8 mouse cellular contexts compared by ENCODE assay signal in genomic region chr7:104603173-104603572, GRCm38 (mm10). TPM values are rescaled to one million over a fixed set of nuclear protein-coding genes. Genes with fewer than 3 reads are reported as not detected.
DNase-seq lines count a peak whose midpoint lies in the region; ATAC-seq and TF ChIP-seq lines count a peak whose summit lies in the region.
"Had no signal": no experiment of that assay in that cellular context is flagged by ENCODE, and none has a peak within 500 bp of the region (broad histone marks: within the 10 kb centered on the region; RNA-seq: fewer than 3 reads in every experiment).

No protein-coding gene starts in this region.

- TF ChIP-seq POLR2A in spleen, adult 2 months (IDR thresholded peaks at IDR 0.05; ENCODE audit: low read depth, low read length) = no peak

- H3K9me3 ChIP-seq in liver, embryonic 12.5 days (replicated peaks) = no peaks in the 10 kb centered on the region
- H3K9me3 ChIP-seq in limb, embryonic 10.5 days (replicated peaks) = no peaks in the 10 kb centered on the region

- CTCF ChIA-PET in Patski (lab: Charles Lee) = no interaction called here

- DNase-seq in liver (peak; percentile 44), Patski (ENCODE audit: low read depth, low spot score) (no peak)
- peak; percentile 34 for DNase-seq in c-Kit-positive CD71-positive TER-119-positive erythroid progenitor cells, embryonic 14.5 days (ENCODE audit: low spot score)
- DNase-seq in limb, embryonic 10.5 days (ENCODE audit: low spot score) = peak; percentile 55
- DNase-seq in spleen, adult 2 months (ENCODE audit: low read depth in 1 of 2, low spot score in 2 of 2) = peak; percentile 33 to 57
- no peak for DNase-seq in left cerebral cortex, adult 18-20 months (ENCODE audit: low spot score in 2 of 2)

- POLR2A ChIA-PET in Patski (lab: Charles Lee) = no interaction called here

- ATAC-seq in liver, embryonic 12.5 days = no peak
- ATAC-seq in Patski = no peak

- no peaks in the 10 kb centered on the region for H3K36me3 ChIP-seq in liver, embryonic 12.5 days
- H3K36me3 ChIP-seq in limb, embryonic 10.5 days = no peaks in the 10 kb centered on the region
- H3K36me3 ChIP-seq in spleen, adult 2 months (ENCODE audit: control insufficient read depth, insufficient read depth, low read length) = no peaks in the 10 kb centered on the region

- no peaks in the 10 kb centered on the region for H3K27me3 ChIP-seq in liver, embryonic 12.5 days (replicated peaks)
- H3K27me3 ChIP-seq in Patski = no peaks in the 10 kb centered on the region
- no peaks in the 10 kb centered on the region for H3K27me3 ChIP-seq in limb, embryonic 10.5 days (ENCODE audit: low read depth, poor library complexity, severe bottlenecking)
- H3K27me3 ChIP-seq in spleen, adult 2 months (ENCODE audit: control insufficient read depth, insufficient read depth, low read length) = no peaks in the 10 kb centered on the region

- H3K4me2 ChIP-seq in liver, embryonic 12.5 days = no peak overlapping the region

- no peak overlapping the region for H3K9ac ChIP-seq in liver, embryonic 12.5 days

- no peaks in the 10 kb centered on the region for H3K4me1 ChIP-seq in liver, embryonic 12.5 days
- H3K4me1 ChIP-seq in limb, embryonic 10.5 days = no peaks in the 10 kb centered on the region
- no peaks in the 10 kb centered on the region for H3K4me1 ChIP-seq in spleen, adult 2 months (ENCODE audit: control insufficient read depth, insufficient read depth, insufficient read length)

- no peak overlapping the region for H3K4me3 ChIP-seq in liver, embryonic 12.5 days
- H3K4me3 ChIP-seq in limb, embryonic 10.5 days = no peak overlapping the region
- H3K4me3 ChIP-seq in spleen, adult 2 months (ENCODE audit: extremely low read depth, insufficient read depth, insufficient read length) = no peak overlapping the region

- peak; percentile 53 for TF ChIP-seq CTCF in Patski (IDR thresholded peaks at IDR 0.05)
- peak; percentile 73; the same call in 1 of the 2 replicates for TF ChIP-seq CTCF in spleen, adult 2 months (IDR thresholded peaks at IDR 0.05; ENCODE audit: extremely low read depth, insufficient read depth, insufficient read length, insufficient replicate concordance)

- in situ Hi-C loops in Patski (cut with MboI; ENCODE audit: low pct_unique_long_range_greater_than_20kb) = loop anchor here (10.0 kb wide), 1 partner anchor 398 kb away; no protein-coding TSS in a partner anchor

- 3% methylated on average over 3 of the region's 3 CpGs for WGBS in liver, embryonic 12.5 days (ENCODE audit: insufficient replicate concordance)
- 5% methylated on average over 3 of the region's 3 CpGs for WGBS in limb, embryonic 10.5 days
- 14% methylated on average over 3 of the region's 3 CpGs for WGBS in spleen, adult 2 months

- no peak overlapping the region for H3K27ac ChIP-seq in liver, embryonic 12.5 days
- no peak overlapping the region for H3K27ac ChIP-seq in limb, embryonic 10.5 days
- no peak overlapping the region for H3K27ac ChIP-seq in spleen, adult 2 months (ENCODE audit: insufficient read depth, low read length)

RNA-seq across cellular contexts. Expression of gene Olfr655, which starts 1.6 kb away (rescaled TPM):
- polyA plus RNA-seq in liver, embryonic 12.5 days (2016; fragmentation: Nextera tagmentation; extraction: Ambion mirVana) = not detected in 2 replicates
- polyA plus RNA-seq in Patski (2021) = 0.19 TPM
- not detected in 2 replicates for polyA plus RNA-seq in limb, embryonic 10.5 days (2016; fragmentation: Nextera tagmentation; extraction: Ambion mirVana)
- not detected in 2 replicates for polyA plus RNA-seq in spleen, adult 2 months (2012; rRNA removed)
- total RNA-seq in left cerebral cortex, adult 18-20 months (2021) = not detected
- total RNA-seq: layer of hippocampus, postnatal 25 days had no signal

RNA-seq across cellular contexts. Expression of gene Olfr656, which starts 10.6 kb away (rescaled TPM):
- polyA plus RNA-seq in liver, embryonic 12.5 days (2016; fragmentation: Nextera tagmentation; extraction: Ambion mirVana) = not detected in 2 replicates
- not detected for polyA plus RNA-seq in Patski (2021)
- not detected in 2 replicates for polyA plus RNA-seq in limb, embryonic 10.5 days (2016; fragmentation: Nextera tagmentation; extraction: Ambion mirVana)
- polyA plus RNA-seq in spleen, adult 2 months (2012; rRNA removed) = not detected in 2 replicates
- total RNA-seq in left cerebral cortex, adult 18-20 months (2021) = not detected
- total RNA-seq: layer of hippocampus, postnatal 25 days had no signal

RNA-seq across cellular contexts. Expression of gene Olfr654, which starts 16.3 kb away (rescaled TPM):
- polyA plus RNA-seq in liver, embryonic 12.5 days (2016; fragmentation: Nextera tagmentation; extraction: Ambion mirVana) = not detected in 2 replicates
- not detected for polyA plus RNA-seq in Patski (2021)
- not detected in 2 replicates for polyA plus RNA-seq in limb, embryonic 10.5 days (2016; fragmentation: Nextera tagmentation; extraction: Ambion mirVana)
- not detected in 2 replicates for polyA plus RNA-seq in spleen, adult 2 months (2012; rRNA removed)
- total RNA-seq in left cerebral cortex, adult 18-20 months (2021) = not detected
- total RNA-seq: layer of hippocampus, postnatal 25 days had no signal

RNA-seq across cellular contexts. Expression of gene Olfr657, which starts 21.4 kb away (rescaled TPM):
- not detected in 2 replicates for polyA plus RNA-seq in liver, embryonic 12.5 days (2016; fragmentation: Nextera tagmentation; extraction: Ambion mirVana)
- not detected for polyA plus RNA-seq in Patski (2021)
- not detected in 2 replicates for polyA plus RNA-seq in limb, embryonic 10.5 days (2016; fragmentation: Nextera tagmentation; extraction: Ambion mirVana)
- polyA plus RNA-seq in spleen, adult 2 months (2012; rRNA removed) = not detected in 2 replicates
- total RNA-seq in left cerebral cortex, adult 18-20 months (2021) = not detected
- total RNA-seq: layer of hippocampus, postnatal 25 days had no signal

RNA-seq across cellular contexts. Expression of gene Olfr653, which starts 26.1 kb away (rescaled TPM):
- not detected in 2 replicates for polyA plus RNA-seq in liver, embryonic 12.5 days (2016; fragmentation: Nextera tagmentation; extraction: Ambion mirVana)
- polyA plus RNA-seq in Patski (2021) = not detected
- not detected in 2 replicates for polyA plus RNA-seq in limb, embryonic 10.5 days (2016; fragmentation: Nextera tagmentation; extraction: Ambion mirVana)
- not detected in 2 replicates for polyA plus RNA-seq in spleen, adult 2 months (2012; rRNA removed)
- not detected for total RNA-seq in left cerebral cortex, adult 18-20 months (2021)
- total RNA-seq: layer of hippocampus, postnatal 25 days had no signal

Comparison
In these comparisons a context has a peak if more than half of its experiments do, and no peak if none do; other contexts are left out.
1. DNase-seq: peak in liver (single experiment), c-Kit-positive CD71-positive TER-119-positive erythroid progenitor cells, embryonic 14.5 days (single experiment), limb, embryonic 10.5 days (single experiment) and spleen, adult 2 months (2 of 2); none in Patski (single experiment) and left cerebral cortex, adult 18-20 months (0 of 2).